Mouse (Mus musculus): ENCODE measurements around the gene Car14. TPM values are rescaled to one million over a fixed set of nuclear protein-coding genes. Genes with fewer than 3 reads are reported as not detected.

The Car14 gene
- total RNA-seq (2023): not detected

DNA sequence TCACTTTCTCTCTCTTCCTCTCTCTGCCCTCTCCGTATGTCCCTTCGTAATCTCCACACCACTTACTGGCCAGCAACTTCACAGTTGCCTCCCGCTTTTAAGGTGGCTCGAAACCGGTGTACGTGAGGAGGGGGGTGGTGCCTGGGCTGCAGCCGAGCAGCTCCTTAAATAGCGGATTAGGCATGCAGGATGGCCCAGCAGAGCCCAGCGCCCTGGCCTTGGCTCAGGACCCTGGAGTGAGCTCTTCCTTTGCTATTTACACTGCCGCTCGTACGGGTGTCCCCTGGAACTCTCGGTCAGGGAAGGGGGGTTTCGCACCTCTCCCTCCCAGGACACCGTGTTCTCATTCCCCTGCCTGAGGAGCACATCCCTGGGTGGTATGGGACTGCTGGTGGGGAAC is at the start of gene Car14:
TSS of gene Car14 (minus strand) at position 124 of the 400 bp plus-strand sequence.

DNA sequence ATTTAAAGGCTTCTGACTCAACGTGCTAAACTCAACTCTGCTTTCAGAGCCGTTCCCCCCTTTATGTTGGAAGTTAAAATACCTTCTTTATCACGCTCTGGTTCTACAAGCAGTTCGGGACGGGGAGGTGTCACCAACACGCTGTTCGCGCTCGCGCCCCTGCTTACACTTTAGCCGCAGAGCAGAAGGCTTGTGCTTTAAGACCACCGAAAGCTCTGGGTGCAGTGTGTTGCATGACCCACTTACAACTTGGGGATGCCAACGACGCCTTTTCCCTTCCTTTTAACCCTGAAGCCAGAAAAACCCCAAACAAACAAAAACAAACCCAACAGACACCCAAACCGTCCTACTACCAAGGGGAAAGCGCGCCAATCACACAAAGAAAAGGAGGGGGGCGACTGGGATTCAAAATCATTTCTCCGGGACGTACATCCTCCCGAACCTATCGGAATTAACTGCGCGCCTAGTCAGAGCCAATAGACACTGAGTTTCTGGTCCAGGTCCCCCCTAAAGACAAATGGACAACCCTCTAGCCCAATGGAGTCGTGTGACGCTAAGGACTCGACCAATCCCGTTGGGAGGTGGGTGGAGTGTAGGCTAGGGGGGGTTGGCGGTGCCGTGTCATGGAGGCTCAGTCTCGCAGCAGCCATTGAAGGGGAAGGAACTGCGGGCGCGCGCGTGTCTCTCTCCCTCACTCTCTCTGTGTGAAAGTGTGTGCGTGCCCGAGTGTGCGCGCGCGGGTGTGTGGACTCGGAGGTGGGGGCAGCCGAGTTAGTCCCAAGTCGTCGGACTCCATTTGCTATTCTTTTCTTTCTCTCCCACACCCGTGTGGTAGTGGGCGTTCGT is 24.4 kb upstream of the Car14 start, which contains the start of gene Anp32e:
TSS of gene Anp32e (plus strand) at position 589 of the 846 bp plus-strand sequence.

DNA sequence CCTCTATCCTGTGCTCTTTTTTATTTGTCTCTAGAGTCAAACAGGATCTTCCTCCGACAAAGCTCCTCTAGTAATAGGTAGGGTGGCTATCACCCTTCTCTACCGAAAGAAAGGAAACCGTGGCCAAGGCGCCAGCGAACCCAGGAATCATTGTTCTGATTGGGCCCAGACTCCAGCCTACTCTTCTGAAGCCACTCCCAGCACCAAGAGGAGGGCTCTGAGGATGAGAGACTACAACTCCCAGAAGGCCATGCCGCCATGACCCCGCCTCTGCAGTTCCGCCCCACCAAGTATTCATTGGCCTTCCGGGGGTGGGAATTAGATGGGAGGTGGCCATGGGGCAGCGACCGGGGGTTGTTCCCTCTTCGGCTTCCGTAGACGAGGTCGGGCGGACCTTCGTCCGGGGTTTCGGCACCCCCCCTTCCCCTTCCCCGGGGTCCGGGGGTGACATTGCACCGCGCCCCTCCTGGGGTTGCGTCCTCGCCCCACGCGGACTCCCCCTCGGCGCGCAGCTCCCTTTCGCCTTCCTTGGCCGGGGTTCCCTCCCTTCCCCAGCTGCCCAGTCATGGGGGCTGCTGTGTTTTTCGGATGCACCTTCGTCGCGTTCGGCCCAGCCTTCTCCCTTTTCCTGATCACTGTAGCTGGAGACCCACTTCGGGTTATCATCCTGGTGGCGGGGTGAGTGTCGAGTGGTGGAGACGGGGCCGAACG is 10.7 kb downstream of the Car14 start, which contains the start of gene Aph1a:
TSS of gene Aph1a (plus strand) at position 364 of the 711 bp plus-strand sequence.

DNA sequence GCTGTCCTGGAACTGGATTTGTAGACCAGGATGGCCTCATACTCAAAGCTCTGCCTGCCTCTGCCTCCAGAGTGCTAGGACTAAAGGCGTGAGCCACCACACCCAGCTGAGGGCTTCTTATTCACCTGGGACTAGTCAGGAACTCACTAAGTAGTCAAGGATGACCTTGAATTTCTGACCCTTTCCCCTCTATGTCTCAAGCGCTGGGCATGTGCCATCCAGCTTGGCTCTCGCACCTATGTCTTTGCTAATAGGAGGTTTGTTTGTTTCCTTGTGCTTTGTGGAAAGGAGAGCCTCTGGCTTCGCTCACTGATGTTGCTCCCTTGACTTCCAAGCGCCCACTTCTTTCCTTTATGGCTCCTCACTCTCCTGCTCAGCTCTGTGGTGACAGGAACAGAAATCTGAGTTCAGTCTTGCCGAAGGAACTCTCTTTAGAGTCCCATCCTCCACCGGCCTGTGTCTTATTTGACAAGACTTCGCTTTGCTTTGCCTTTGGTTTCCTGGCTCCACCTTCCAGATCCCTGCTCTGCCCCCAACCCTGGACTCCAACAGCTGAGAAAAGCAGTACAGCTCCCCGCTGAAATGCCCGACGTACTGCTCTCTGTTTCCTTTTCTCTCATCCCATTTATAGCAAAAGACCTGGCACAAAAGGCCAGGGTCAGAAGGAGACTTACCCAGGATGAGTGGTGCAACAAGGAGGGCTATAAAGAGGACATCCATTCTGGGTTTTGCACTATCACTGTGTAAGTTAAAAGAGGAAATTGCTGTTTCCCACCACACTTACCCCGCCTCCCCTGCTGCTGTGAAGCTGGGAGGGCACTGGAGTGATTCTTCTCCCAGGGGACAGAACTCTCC is 13.1 kb downstream of the Car14 start, which contains the start of gene BC028528:
TSS of gene BC028528 (minus strand) at position 795 of the 855 bp plus-strand sequence.

DNA sequence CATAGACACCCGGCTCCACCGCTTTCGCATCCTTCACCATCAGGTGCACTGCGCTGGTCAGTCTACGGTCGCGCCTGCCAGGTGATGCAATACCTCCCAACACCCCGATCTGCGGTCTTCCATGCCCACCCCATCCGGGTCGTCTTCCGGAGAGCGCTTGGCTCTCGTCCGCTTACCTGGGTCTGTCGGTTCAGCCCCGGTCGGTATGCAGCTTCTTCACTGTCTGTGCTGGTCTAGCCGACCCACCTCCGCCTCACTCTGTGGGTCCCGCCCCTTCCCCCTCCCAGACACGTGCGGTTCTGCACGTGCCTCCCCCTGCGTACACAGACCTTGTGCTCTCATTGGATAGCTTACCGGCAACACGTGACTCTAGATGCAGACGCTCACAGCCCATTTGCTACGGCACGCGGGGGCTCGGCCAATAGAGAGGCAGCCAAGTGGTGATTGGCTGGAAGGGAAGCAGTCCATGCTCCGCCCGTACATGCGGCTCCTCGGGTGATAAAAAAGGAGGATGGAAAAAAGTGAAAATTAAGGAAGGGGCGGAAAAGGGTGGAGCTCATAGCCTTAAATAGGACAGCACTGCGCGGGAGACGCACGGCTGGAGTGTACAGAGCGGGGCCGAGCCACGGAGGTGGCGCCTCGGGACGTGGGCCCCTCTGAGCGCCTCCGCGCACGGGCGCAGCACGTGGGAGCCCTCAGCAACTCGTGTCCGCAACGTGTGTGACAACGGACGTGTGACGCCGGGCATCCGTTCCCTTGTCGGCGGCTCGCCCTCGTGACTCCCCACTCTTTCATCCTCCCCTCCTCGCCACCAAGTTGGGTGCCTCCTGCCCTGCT is 22.3 kb downstream of the Car14 start, which contains the start of gene Ciart:
TSS of gene Ciart (minus strand) at position 273 of the 837 bp plus-strand sequence.

DNA sequence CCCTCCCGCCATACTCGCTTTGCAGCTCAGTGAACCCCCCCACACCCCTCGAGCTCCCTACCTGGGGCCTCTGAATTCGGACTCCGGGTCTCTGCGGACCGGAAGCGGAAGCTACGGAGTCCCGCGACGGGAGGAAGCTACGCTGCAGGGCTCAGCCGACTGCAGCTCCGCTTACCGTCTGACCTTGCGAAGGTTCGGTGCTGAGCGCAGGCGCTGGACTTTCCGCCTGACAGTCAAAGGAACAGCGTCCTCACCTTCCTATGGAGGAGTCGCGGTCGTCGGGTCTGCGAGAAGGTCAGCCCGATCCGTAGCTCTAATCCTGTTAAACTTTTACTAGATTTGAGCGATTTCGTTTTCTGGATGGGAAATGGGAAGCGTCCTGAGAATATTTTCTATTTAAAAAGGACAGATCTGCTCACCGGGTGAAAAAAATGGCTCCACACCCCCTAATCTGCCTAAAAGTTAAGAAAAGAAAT is 33.1 kb downstream of the Car14 start, which contains the start of gene Mrps21:
TSS of gene Mrps21 (minus strand) at position 128 of the 476 bp plus-strand sequence.

DNA sequence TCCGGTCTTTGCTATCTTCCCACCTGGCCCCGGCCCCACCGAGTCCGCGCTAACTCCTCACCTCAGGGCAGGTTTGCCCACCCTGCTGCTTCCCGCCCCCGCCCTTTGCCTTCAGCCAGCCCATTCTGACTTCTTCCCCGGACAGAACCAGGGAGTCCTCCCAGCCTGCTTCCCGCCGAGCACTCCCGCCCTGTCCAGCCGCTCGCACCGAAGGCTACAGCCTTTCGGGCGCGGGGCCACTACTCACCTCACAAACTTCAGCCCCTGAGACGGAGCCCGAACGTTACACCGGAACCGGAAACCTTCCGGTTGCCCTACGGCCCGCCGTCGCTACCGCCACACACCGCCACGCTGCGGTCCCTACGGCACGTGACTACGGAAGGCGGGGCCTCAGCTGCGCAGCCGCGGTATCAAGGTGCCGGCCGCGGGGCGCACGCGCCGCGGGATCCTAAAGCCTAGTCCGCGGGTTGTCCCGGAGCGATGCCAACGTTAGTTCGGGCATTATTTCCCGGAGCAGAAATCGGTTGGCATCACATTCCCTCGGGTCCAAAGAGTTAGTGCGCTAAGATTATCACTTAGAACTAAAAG is 48.9 kb downstream of the Car14 start, which contains the start of gene Prpf3:
TSS of gene Prpf3 (minus strand) at position 384 of the 588 bp plus-strand sequence.

Other genes starting within 250 kb of the Car14 start
- 100 to 1,000 TPM; 751 to 777 TPM for gene Mcl1, start 245.9 kb downstream of the Car14 start, total RNA-seq (2023)
- 1 to 10 TPM; 3.3 to 3.6 TPM for gene Adamtsl4, start 216.8 kb downstream of the Car14 start, total RNA-seq (2023)
- gene Ecm1, start 165.1 kb downstream of the Car14 start, total RNA-seq (2023): 10 to 100 TPM; 39.5 to 67.9 TPM
- 10 to 100 TPM; 22.4 to 28.7 TPM for gene Tars2, start 144.5 kb downstream of the Car14 start, total RNA-seq (2023)
- gene Rprd2, start 85.8 kb downstream of the Car14 start, total RNA-seq (2023): 10 to 100 TPM; 60.5 to 61.9 TPM
- 10 to 100 TPM; 31.8 to 38.9 TPM for gene Prpf3, start 48.8 kb downstream of the Car14 start, total RNA-seq (2023)
- 100 to 1,000 TPM; 127 to 131 TPM for gene Mrps21, start 33.2 kb downstream of the Car14 start, total RNA-seq (2023)
- 10 to 100 TPM; 27.0 to 27.9 TPM for gene Ciart, start 22.4 kb downstream of the Car14 start, total RNA-seq (2023)
- 100 to 1,000 TPM; 156 to 173 TPM for gene BC028528, start 12.7 kb downstream of the Car14 start, total RNA-seq (2023)
- 100 to 1,000 TPM in 1 of 2 experiments, 10 to 100 TPM in 1; 88.0 to 131 TPM for gene Aph1a, start 10.7 kb downstream of the Car14 start, total RNA-seq (2023)
- gene Anp32e, start 24.6 kb upstream of the Car14 start, total RNA-seq (2023): 10 to 100 TPM; 42.7 to 46.2 TPM
- gene Plekho1, start 91.3 kb upstream of the Car14 start, total RNA-seq (2023): 100 to 1,000 TPM; 241 to 254 TPM
- gene Vps45, start 153.8 kb upstream of the Car14 start, total RNA-seq (2023): 10 to 100 TPM; 21.1 to 30.0 TPM
- 1 to 10 TPM; 6.0 to 6.3 TPM for gene Otud7b, start 199.8 kb upstream of the Car14 start, total RNA-seq (2023)